Mouse (Mus musculus) urinary bladder, postnatal 25 days (tissue): ENCODE data around the gene Rnls.

Experiments used
- DNase-seq: peaks from one replicate; pipeline ENCODE4 v3.0.0; 2022; ENCODE audit warnings: low spot score

Rnls gene

GRCm38 (mm10) chr19:33103851-33104250, 288.2 kb downstream of the Rnls start:
- DNase-seq, result no peak

GRCm38 (mm10) chr19:33102783-33103139, 289.3 kb downstream of the Rnls start:
- DNase-seq, result no peak

GRCm38 (mm10) chr19:33102008-33102782, 289.9 kb downstream of the Rnls start:
- no peak for DNase-seq

DNA sequence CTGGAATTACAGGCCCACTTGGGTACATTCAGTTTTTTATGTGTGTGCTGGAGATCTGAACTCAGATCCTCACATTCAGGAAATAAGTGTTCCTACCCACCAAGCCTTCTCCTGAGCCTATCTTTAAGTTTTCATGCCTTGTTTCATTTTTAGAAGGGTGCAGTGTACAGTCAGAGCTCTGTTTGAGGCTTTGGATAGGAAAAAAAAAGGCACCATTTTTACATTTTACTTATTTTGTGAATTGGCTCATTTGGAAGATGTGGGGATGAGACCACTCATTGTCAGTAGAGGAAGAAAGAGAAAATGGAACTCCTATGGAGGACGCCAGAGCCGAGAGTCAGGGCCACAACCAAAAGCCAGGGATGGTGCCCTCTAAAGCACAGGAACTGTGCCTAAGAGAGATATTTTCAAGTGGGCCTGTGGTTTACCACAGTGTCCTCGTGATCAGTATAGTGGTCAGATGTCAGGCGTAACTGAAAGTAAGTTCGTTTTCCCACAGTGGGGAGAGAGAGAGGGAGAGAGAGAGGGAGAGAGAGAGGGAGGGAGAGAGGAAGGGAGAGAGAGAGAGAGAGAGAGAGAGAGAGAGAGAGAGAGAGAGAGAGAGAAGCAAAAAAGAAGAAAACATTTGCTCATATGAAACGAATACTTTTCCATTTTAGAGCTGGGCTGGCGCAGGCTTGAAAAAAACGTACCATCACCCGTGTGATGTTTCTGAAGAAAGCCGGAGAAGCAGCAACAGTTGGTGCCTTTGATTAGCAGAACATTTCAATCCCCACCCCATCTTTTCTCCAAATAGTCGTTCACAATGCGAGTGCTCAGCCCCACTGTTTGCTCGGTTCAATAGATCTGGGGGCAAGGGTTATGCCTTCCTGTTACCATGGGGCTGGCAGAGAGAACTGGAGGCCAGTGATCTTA, 290.7 kb downstream of the Rnls start:
- DNase-seq, result no peak

DNA sequence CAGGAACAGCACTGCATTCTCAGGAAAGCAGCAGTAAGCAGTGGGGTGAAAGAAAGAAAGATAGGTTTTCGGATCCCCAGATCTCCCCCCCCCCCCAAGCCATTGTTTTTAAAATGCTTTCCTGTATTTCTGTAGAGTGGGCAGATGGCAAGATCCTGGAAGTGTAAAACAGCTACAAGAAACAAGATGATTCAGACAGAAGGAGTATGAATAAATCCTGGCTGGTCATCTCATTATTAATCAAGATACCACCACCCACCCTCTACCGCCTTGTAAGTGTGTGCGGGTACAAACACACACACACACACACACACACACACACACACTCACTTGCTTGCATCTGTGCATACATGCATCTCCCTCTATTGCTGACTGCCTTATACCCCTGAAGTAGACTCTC, 291.5 kb downstream of the Rnls start:
- DNase-seq, result no peak

DNA sequence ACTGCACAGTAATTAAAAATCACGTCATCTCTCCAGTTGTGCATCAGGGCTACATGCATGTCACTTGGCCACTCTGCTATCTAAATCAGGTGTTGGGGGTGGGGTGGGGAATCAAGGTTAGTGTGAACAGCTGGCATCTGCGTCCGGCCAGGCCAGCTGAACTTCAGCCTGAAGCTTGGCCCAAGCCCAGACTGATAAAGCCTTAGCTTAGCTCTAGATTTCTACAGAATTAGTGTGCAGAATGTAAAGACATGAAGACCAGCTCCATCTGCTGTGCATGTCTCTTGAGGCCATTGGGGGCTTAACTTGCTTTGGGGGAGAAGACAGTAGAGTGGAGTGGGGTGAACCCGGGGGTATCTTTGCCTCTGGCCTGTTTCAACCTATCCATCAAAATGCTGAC, 292.1 kb downstream of the Rnls start:
- no peak for DNase-seq

DNA sequence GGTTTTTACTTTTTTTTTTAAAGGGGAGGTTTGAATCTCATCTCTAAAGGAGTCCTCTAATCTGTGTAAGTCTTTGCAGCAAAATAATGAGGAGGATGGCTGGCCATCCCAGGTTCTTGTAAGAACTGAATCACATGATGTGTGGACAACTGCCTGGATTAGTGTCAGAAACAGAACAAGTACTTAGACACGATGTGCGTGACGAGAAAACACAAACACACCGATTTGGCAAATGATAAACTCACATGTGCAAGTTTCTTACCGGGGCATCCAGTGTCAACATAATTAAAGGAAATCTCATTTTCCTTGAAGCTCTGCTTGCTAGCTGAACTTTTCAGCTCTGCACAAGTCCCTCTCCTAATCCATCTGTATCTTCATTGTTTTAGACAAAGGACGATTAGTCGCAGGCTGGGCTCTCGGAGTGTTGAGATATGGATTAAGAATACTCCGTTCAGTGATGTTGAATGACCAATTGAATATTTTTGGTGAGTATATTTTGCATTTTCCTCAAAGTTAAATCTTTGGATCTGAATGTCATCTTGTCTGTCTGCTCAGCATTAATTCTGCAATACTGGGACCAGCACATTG, 292.8 kb downstream of the Rnls start:
- DNase-seq, result no peak

DNA sequence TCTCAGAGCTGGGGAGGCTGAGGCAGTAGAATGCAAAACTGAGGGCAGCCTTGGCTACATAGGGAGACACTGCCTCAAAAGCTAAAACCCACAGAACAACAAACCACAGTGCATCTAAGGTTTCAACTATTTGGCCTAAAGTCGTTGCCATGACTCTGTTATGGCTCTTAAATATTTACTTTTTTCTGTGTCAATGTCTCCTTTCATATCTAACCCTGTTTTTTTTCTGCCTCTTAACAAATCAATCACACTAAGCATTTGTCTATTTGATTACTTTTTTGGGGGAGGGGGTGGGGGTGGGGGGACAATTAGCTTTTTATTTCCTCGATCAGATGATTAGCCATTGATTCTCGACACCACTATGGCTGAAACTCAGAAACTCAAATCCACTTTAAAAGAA, 294.4 kb downstream of the Rnls start:
- no peak for DNase-seq

GRCm38 (mm10) chr19:33096581-33096980, 295.5 kb downstream of the Rnls start:
- no peak for DNase-seq

- no peak for DNase-seq
Observed at GRCm38 (mm10) chr19:33092575-33092974, 299.5 kb downstream of the Rnls start.

DNA sequence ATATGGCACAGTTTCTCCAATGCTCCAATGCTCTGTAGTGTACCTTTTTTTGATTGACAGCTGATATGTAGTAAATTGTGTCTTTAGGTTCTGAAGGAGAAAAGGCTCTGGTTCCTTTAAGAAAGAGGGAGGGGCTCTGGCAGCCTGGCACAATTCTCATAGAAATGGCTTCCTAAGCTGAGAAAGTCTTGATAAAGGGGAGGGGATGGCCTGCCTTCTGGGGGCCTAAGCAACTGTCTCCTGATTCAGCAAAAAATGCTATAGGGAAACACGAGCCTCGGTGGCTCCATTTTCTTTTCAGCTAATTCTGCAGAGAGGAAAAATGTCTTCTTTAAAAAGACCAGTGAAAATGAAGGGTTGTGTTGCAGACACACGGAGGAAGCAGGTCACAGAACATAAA, 300.8 kb downstream of the Rnls start:
- no peak for DNase-seq

GRCm38 (mm10) chr19:33088868-33089267, 303.2 kb downstream of the Rnls start:
- no peak for DNase-seq

GRCm38 (mm10) chr19:33087961-33088360, 304.1 kb downstream of the Rnls start:
- no peak for DNase-seq
